Comparison of ENCODE assay signal across 10 mouse cellular contexts in the genomic region with DNA sequence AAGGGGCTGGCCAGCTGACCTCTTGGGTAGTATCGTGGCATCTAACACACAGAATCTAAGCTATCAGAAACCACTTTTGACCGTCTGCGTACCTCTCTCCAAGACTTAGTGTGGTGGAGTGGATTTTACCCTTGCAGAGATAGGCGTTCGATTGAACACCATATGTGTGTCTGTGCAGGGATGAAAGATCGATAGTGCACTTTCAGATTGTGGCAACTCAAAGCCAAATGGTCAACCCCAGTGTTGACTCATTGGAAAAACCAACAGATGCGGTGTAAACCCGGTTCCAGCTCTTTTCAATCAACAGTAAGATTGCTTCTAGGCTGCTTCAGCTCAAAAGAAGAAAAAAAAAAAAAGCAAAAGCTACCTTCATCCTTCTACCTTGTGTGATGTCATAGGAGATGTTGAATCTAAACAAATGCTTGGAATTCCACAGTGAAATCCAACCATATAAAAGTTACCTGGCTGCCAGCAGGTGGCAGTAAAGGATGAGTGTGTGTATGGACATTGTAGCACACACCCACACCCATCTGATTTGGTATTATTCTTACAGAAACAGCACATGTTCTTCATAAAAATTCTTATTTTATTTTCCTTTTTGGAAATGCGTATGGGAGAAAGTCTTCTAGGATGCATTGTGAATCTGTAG. TPM values are rescaled to one million over a fixed set of nuclear protein-coding genes. Genes with fewer than 3 reads are reported as not detected.
DNase-seq lines count a peak whose midpoint lies in the region; ATAC-seq and TF ChIP-seq lines count a peak whose summit lies in the region.
"Had no signal": no experiment of that assay in that cellular context is flagged by ENCODE, and none has a peak within 500 bp of the region (broad histone marks: within the 10 kb centered on the region; RNA-seq: fewer than 3 reads in every experiment).

No protein-coding gene starts in this region.

- intact Hi-C loops in heart, postnatal 25 days (cut with DNase I) = loop anchor here (2.0 to 5.0 kb wide), 3 partner anchors 256 to 336 kb away; partner anchors contain the start of gene Epas1

- no peak overlapping the region for H3K9ac ChIP-seq in liver, embryonic 16.5 days (ENCODE audit: low read depth, low read length)
- H3K9ac ChIP-seq: embryonic facial prominence, embryonic 12.5 days; liver, embryonic 15.5 days had no signal

- H3K36me3 ChIP-seq in E14TG2a.4 (ENCODE audit: insufficient read depth, low read length) = no peaks in the 10 kb centered on the region
- H3K36me3 ChIP-seq in liver, embryonic 16.5 days (ENCODE audit: control insufficient read depth, insufficient read depth) = no peaks in the 10 kb centered on the region
- H3K36me3 ChIP-seq: embryonic facial prominence, embryonic 12.5 days; liver, embryonic 15.5 days had no signal

- WGBS in liver, embryonic 16.5 days (ENCODE audit: insufficient replicate concordance) = 69% methylated on average over 9 of the region's 9 CpGs

- H3K27me3 ChIP-seq in E14TG2a.4 (ENCODE audit: insufficient read depth, low read length) = no peaks in the 10 kb centered on the region
- H3K27me3 ChIP-seq in liver, embryonic 16.5 days (ENCODE audit: control insufficient read depth, insufficient read depth, low read depth, low read length) = no peaks in the 10 kb centered on the region
- H3K27me3 ChIP-seq: embryonic facial prominence, embryonic 12.5 days; liver, embryonic 15.5 days had no signal

- DNase-seq in heart, postnatal 4 days = peak; percentile 69
- no peak for DNase-seq in heart, postnatal 25 days (ENCODE audit: low spot score)
- DNase-seq in adrenal gland, postnatal 36 days = peak; percentile 45 to 68
- DNase-seq in induced T-regulatory cell, adult 2 months (ENCODE audit: low read depth) = peak; percentile 54
- DNase-seq in telencephalon, adult 2 months (ENCODE audit: low read depth, low spot score) = peak; percentile 74

- no peak overlapping the region for H3K4me3 ChIP-seq in E14TG2a.4 (replicated peaks; ENCODE audit: low read length)
- H3K4me3 ChIP-seq in liver, embryonic 16.5 days (ENCODE audit: low read depth, low read length) = no peak overlapping the region
- H3K4me3 ChIP-seq: embryonic facial prominence, embryonic 12.5 days; liver, embryonic 15.5 days had no signal

- TF ChIP-seq CTCF in E14TG2a.4 (conservative IDR thresholded peaks at IDR 0.05; ENCODE audit: low read length) = peak; percentile 58

- no peak overlapping the region for H3K27ac ChIP-seq in liver, embryonic 16.5 days (ENCODE audit: low read length)
- H3K27ac ChIP-seq: liver, embryonic 15.5 days had no signal

- H3K9me3 ChIP-seq in E14TG2a.4 (ENCODE audit: low read length) = 0 out of 2 replicates have a peak, but pooled peaks cover 3% of the 10 kb centered on the region
- no peaks in the 10 kb centered on the region for H3K9me3 ChIP-seq in liver, embryonic 16.5 days (replicated peaks; ENCODE audit: control insufficient read depth, low read length)
- H3K9me3 ChIP-seq: embryonic facial prominence, embryonic 12.5 days; liver, embryonic 15.5 days had no signal

- H3K4me2 ChIP-seq in liver, embryonic 16.5 days (ENCODE audit: low read depth, low read length) = no peak overlapping the region
- H3K4me2 ChIP-seq: embryonic facial prominence, embryonic 12.5 days; liver, embryonic 15.5 days had no signal

- H3K4me1 ChIP-seq in E14TG2a.4 (replicated peaks; ENCODE audit: low read depth, low read length) = no peaks in the 10 kb centered on the region
- peaks cover 9% of the 10 kb centered on the region for H3K4me1 ChIP-seq in liver, embryonic 16.5 days (ENCODE audit: control insufficient read depth, low read depth, low read length)

- peak; percentile 31; the same call in 1 of the 2 replicates for ATAC-seq in liver, embryonic 16.5 days (ENCODE audit: low read depth)
- ATAC-seq in activated CD4-positive, CD25-positive, alpha-beta regulatory T cell, adult 4 months = no peak

RNA-seq across cellular contexts. Expression of gene Gm10309, which starts 8.8 kb away (rescaled TPM):
- under 1 TPM in 1 of 2 experiments, not detected in 1; 0.12 TPM for total RNA-seq in heart, postnatal 4 days (2021)
- total RNA-seq in heart, postnatal 25 days (2021) = not detected
- not detected for total RNA-seq in adrenal gland, postnatal 36 days (2021)
- polyA plus RNA-seq in liver, embryonic 16.5 days (2015; fragmentation: Nextera tagmentation; extraction: Ambion mirVana) = 0.07 TPM in 1 of 2 replicates, not detected in the other
- polyA plus RNA-seq in activated CD4-positive, CD25-positive, alpha-beta regulatory T cell, adult 4 months (2017; shearing (Covaris generic)) = under 1 TPM; 0.60 to 0.93 TPM
- polyA plus RNA-seq: liver, embryonic 15.5 days had no signal
